Mouse (Mus musculus): ENCODE data around the gene 9930021J03Rik. TPM values are rescaled to one million over a fixed set of nuclear protein-coding genes. Genes with fewer than 3 reads are reported as not detected.

Gene 9930021J03Rik
- polyA plus RNA-seq, 1 experiment, result 0.70 TPM

DNA sequence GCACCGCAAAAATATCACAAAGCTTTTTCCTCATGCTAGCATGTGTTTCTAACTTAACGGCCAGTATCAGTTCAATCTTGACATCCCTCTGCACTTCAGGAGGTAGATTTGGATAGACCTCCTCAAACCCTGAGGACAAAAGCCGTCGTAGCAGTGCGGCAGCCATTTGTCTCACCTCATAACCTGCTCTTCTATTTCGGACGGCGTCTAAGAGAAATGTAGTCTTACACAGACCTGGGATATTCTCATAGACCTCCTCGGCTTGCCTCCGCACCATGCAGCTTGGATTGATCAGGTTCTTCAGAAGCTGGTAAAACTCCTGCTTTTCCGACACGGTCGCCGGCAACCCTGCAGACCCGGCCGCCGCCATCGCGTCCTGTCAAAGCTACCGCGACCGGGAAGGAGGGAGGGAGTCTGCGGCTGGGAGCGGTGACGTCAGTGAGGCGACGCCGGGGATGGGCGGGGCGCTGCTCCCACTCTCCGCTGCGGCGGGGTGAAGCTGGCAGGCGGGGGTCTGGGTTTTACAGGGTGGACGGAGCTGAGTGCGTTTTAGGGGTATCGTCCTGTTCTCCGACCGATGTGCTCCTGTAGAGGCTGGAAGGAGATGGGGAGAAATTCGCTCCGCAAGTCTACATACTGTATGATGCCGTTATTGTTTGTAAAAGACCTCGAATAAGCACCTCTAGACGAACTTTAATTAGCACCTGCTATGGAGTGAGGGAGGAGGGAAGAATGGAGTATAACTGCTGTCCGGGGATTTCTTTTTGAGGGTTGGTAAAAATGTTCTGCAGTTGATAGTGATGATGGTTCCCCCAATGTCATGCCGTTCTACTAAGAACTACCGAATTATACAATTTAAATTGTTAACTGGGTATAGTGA is 7.0 kb upstream of the 9930021J03Rik start, which contains the start of gene Ranbp6:
TSS of gene Ranbp6 (minus strand) at position 394 of the 880 bp plus-strand sequence.
- Histone ChIP-seq H3K36me3 (replicated peaks; ENCODE audit: low read length) (peaks cover 29% of the 10 kb centered on the region), H3K4me1 (peaks cover 43% of the 10 kb centered on the region), H3K27me3 (replicated peaks) (no peaks in the 10 kb centered on the region), H3K4me3 (replicated peaks) (peak within 1 kb of the TSS; percentile 92), H3K9me3 (no peaks in the 10 kb centered on the region)
- TF ChIP-seq FLI1 (IDR thresholded peaks at IDR 0.05; ENCODE audit: low read length) (no peak), GATA1 (IDR thresholded peaks at IDR 0.05; ENCODE audit: borderline replicate concordance, low read length) (no peak)

- TF ChIP-seq FLI1 (IDR thresholded peaks at IDR 0.05; ENCODE audit: low read length) (no peak), GATA1 (IDR thresholded peaks at IDR 0.05; ENCODE audit: borderline replicate concordance, low read length) (no peak)
- Histone ChIP-seq H3K4me1 (peaks cover 40% of the 10 kb centered on the region), H3K27me3 (replicated peaks) (no peaks in the 10 kb centered on the region)
Observed at GRCm38 (mm10) chr19:29810022-29810421, 4.2 kb upstream of the 9930021J03Rik start.

DNA sequence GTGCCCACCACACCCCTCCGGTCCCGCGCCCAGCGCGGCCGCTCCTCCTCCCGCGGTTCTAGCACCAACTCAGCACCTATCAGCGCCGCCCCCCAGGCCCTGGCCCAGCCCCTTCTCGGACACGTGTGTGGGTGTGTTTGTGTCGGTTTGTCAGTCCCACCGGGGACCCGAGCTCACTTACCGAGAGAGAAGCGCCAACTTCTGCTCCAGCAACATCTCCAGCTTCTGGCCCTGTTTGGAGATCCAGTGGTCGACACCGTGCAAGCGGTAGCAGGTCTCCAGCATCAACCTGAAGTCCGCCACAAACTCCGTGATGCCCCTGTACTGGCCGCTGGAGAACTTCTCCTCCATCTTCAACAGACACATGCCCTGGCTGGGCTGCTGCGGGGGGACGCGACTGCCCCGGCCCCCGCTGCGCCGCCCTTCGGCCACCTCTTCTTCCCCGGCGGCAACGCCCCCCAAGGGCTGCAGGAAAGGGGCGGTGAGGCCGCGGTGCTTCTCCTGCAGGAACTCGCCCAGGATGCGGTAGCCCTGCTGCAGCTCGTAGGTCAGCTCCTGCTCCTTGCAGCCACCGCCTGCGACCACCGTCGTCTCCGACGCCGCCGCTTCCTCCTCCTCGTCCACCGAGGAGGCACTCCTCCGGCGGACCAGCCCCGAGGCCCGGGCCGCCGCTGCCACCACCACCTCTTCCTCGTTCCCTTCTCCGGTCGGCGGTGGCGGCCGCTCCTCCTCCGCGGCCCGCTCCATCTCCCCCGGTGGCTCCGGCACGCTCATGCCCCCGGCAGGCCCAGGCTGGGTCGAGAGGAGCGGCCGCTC is 480 bp downstream of the 9930021J03Rik start:
- Histone ChIP-seq H3K4me3 (replicated peaks) (peak overlapping the region; percentile 93), H3K9me3 (no peaks in the 10 kb centered on the region)
- TF ChIP-seq FLI1 (IDR thresholded peaks at IDR 0.05; ENCODE audit: low read length), result no peak
- no peak for TF ChIP-seq GATA1 (IDR thresholded peaks at IDR 0.05; ENCODE audit: borderline replicate concordance, low read length)

More at GRCm38 (mm10) chr19:29810022-29810421, 4.2 kb upstream of the 9930021J03Rik start:
- no peaks in the 10 kb centered on the region for H3K9me3 ChIP-seq
- H3K36me3 ChIP-seq (replicated peaks; ENCODE audit: low read length), result peaks cover 29% of the 10 kb centered on the region
- H3K4me3 ChIP-seq (replicated peaks), result peak overlapping the region; percentile 21

GRCm38 (mm10) chr19:29803946-29804345 is 1.8 kb downstream of the 9930021J03Rik start:
- H3K36me3 ChIP-seq (replicated peaks; ENCODE audit: low read length), result peaks cover 4% of the 10 kb centered on the region
- no peaks in the 10 kb centered on the region for H3K9me3 ChIP-seq
- peaks cover 26% of the 10 kb centered on the region for H3K4me1 ChIP-seq
- no peaks in the 10 kb centered on the region for H3K27me3 ChIP-seq (replicated peaks)
- H3K4me3 ChIP-seq (replicated peaks), result peak overlapping the region; percentile 62
- TF ChIP-seq GATA1 (IDR thresholded peaks at IDR 0.05; ENCODE audit: borderline replicate concordance, low read length) (no peak), FLI1 (IDR thresholded peaks at IDR 0.05; ENCODE audit: low read length) (no peak)

More for the DNA sequence above, 480 bp downstream of the 9930021J03Rik start:
- Histone ChIP-seq H3K27me3 (replicated peaks) (no peaks in the 10 kb centered on the region), H3K36me3 (replicated peaks; ENCODE audit: low read length) (peaks cover 18% of the 10 kb centered on the region), H3K4me1 (peaks cover 38% of the 10 kb centered on the region)

GRCm38 (mm10) chr19:29797371-29797770 is 8.4 kb downstream of the 9930021J03Rik start:
- H3K4me1 ChIP-seq, result peaks cover 15% of the 10 kb centered on the region; the same call in 1 of the 2 replicates
- TF ChIP-seq GATA1 (IDR thresholded peaks at IDR 0.05; ENCODE audit: borderline replicate concordance, low read length) (no peak), FLI1 (IDR thresholded peaks at IDR 0.05; ENCODE audit: low read length) (no peak)
- H3K36me3 ChIP-seq (replicated peaks; ENCODE audit: low read length), result peaks cover 2% of the 10 kb centered on the region
- H3K9me3 ChIP-seq, result no peaks in the 10 kb centered on the region
- H3K4me3 ChIP-seq (replicated peaks), result no peak overlapping the region
- no peaks in the 10 kb centered on the region for H3K27me3 ChIP-seq (replicated peaks)

- no peaks in the 10 kb centered on the region for H3K9me3 ChIP-seq
- H3K36me3 ChIP-seq (replicated peaks; ENCODE audit: low read length), result peaks cover 26% of the 10 kb centered on the region
- H3K4me3 ChIP-seq (replicated peaks), result no peak overlapping the region
- H3K4me1 ChIP-seq, result peaks cover 6% of the 10 kb centered on the region; the same call in 1 of the 2 replicates
- H3K27me3 ChIP-seq (replicated peaks), result no peaks in the 10 kb centered on the region
- TF ChIP-seq GATA1 (IDR thresholded peaks at IDR 0.05; ENCODE audit: borderline replicate concordance, low read length) (no peak), FLI1 (IDR thresholded peaks at IDR 0.05; ENCODE audit: low read length) (no peak)
Observed at GRCm38 (mm10) chr19:29787997-29788396, 17.8 kb downstream of the 9930021J03Rik start.

- Histone ChIP-seq H3K4me3 (replicated peaks) (no peak overlapping the region), H3K36me3 (replicated peaks; ENCODE audit: low read length) (peaks cover 27% of the 10 kb centered on the region), H3K27me3 (replicated peaks) (no peaks in the 10 kb centered on the region), H3K9me3 (no peaks in the 10 kb centered on the region), H3K4me1 (0 out of 2 replicates have a peak, but pooled peaks cover 3% of the 10 kb centered on the region)
- no peak for TF ChIP-seq GATA1 (IDR thresholded peaks at IDR 0.05; ENCODE audit: borderline replicate concordance, low read length)
- TF ChIP-seq FLI1 (IDR thresholded peaks at IDR 0.05; ENCODE audit: low read length), result no peak
Observed at GRCm38 (mm10) chr19:29782914-29783313, 22.9 kb downstream of the 9930021J03Rik start.

DNA sequence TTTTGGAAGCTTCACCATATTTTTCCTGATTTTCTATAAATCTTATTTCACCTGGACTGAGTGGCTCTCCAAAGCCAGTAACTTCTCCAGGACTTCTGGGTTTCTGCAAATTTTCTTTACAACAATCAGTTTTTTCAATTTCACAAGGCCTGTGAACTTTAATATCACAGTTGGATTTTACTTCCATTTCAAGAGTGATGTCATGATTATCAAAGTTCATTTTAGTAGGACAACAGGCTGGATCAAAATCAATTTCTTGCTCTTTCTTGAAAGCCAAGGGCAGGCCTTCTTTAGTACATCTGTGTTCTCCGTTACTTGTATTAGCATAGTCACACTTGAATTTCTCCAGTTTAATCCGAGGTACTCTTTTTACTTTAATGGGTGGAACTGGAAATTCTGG is 51.9 kb downstream of the 9930021J03Rik start:
- peaks cover 29% of the 10 kb centered on the region for H3K36me3 ChIP-seq (replicated peaks; ENCODE audit: low read length)
- peaks cover 4% of the 10 kb centered on the region; the same call in 1 of the 2 replicates for H3K4me1 ChIP-seq
- no peak overlapping the region for H3K4me3 ChIP-seq (replicated peaks)
- no peaks in the 10 kb centered on the region for H3K27me3 ChIP-seq (replicated peaks)
- TF ChIP-seq FLI1 (IDR thresholded peaks at IDR 0.05; ENCODE audit: low read length) (no peak), GATA1 (IDR thresholded peaks at IDR 0.05; ENCODE audit: borderline replicate concordance, low read length) (no peak)
- H3K9me3 ChIP-seq, result no peaks in the 10 kb centered on the region

GRCm38 (mm10) chr19:29750994-29751393 is 54.8 kb downstream of the 9930021J03Rik start:
- Histone ChIP-seq H3K27me3 (replicated peaks) (no peaks in the 10 kb centered on the region), H3K36me3 (replicated peaks; ENCODE audit: low read length) (peaks cover 37% of the 10 kb centered on the region), H3K4me1 (no peaks in the 10 kb centered on the region; the same call in 1 of the 2 replicates), H3K9me3 (no peaks in the 10 kb centered on the region), H3K4me3 (replicated peaks) (no peak overlapping the region)
- TF ChIP-seq GATA1 (IDR thresholded peaks at IDR 0.05; ENCODE audit: borderline replicate concordance, low read length) (no peak), FLI1 (IDR thresholded peaks at IDR 0.05; ENCODE audit: low read length) (no peak)
